Mouse (Mus musculus) urinary bladder, postnatal 10 days (tissue): ENCODE results near the gene Zfp541.

Experiments
- DNase-seq: peaks from one replicate; pipeline ENCODE4 v3.0.0; 2022; ENCODE audit warnings: low spot score

Gene Zfp541

GRCm38 (mm10) chr7:16080581-16080980, 19.0 kb downstream of the Zfp541 start:
- DNase-seq, result no peak

- no peak for DNase-seq
These were observed 21.7 kb downstream of the Zfp541 start for GRCm38 (mm10) chr7:16083361-16083760.

DNA sequence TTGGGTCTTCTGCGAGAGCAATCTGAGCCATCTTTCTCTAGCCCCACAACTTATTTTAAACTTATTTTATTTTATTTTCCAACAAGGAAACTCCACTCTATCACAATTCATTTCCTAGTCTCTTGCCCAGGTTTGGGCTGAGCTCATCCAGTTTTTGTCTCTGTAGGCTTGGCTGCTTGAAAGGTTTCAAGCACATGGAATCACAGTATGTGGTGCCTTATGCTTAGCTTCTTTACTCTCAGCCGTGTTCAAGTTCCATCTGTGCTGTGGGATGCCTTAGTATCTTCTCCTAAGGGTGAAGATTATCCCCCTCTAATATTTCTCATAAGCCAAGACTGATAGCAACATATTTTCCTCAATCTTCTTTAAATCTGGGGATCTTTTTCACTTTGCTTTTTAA, 26.0 kb downstream of the Zfp541 start:
- DNase-seq, result no peak

- DNase-seq, result no peak
These were observed 33.0 kb downstream of the Zfp541 start for GRCm38 (mm10) chr7:16094592-16094991.

- peak; percentile 92 for DNase-seq
These were observed 36.7 kb downstream of the Zfp541 start, which contains the start of gene Napa for GRCm38 (mm10) chr7:16098021-16099017. Gene Napa, plus strand, starts transcription at chr7:16098458.

DNA sequence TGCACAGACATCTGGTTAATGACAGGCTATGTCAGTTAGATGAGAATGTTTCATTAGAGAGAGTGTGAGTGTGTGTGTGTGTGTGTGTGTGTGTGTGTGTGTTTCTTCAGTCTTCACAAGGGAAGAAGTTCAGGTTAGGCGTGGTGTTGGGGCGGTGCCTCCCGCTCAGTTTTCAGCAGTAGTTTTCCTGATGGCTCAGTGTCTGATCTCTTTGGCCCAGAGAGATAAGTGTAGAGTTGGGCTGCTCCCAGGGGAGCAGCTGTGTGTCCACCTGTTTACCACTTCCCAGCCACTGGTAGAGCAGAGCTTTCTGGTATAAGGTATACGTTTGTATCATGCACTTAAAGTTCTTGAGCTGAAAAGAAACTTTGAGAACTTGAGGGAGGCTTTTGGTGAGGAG, 38.3 kb downstream of the Zfp541 start:
- no peak for DNase-seq

GRCm38 (mm10) chr7:16101081-16101480, 39.5 kb downstream of the Zfp541 start:
- DNase-seq, result no peak

- DNase-seq, result no peak
These were observed 40.3 kb downstream of the Zfp541 start for GRCm38 (mm10) chr7:16101726-16102475.

- DNase-seq, result no peak
These were observed 41.1 kb downstream of the Zfp541 start for GRCm38 (mm10) chr7:16102686-16103226.

DNA sequence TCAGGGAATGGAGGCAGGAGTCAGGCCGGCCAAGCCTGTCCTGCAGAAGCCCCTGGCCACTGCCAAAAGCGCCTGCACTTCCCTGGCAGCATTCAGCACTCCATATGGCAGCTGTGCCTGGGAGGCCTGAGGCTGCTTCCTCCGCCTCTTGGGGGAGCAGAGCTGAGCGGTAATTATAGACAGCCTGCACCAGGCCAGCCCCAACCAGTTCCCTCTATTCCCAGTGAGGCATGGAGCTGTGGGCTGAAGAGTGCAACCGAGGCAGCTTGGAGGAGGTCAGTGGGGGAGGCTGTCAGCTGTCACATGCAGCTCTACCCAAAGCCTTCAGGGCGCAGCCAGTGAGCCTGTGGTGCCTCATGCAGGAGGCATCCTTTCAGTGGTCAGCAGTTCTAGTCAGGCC, 42.1 kb downstream of the Zfp541 start:
- DNase-seq, result no peak

DNA sequence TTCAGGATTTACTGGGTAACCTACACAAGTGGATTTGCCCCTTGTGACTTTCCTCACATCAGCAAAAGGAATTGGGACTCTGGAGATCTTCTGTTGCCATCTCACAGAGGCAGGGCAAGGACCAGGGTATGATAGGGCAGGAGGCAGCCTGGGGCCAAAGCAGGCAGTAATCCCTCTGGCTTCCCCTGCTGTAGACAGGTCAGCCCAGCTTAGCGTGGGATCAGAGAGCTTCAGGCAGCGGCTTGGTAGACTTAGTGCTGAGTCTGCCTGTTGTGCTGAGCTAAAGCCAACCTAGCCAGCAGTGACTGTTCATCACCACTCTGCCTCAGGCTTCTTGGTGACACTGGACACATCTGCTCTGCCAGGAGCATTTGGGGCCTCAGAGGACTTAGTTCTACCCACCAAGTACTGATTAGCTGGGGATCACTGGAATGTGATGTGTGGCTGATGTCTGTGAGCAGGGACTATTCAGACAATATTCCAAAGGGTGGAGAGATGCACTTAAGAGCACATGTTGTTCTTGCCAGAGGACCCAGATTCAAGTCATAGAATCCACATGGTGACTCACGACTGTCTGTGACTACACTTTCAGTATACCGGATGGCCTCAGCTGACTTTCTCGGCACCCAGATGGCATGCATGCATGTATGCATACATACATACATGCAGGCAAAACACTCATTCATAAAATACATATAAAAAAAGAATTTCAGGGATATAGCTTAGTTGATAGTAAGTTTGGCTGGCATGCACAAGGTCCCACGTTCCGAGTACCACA, 43.2 kb downstream of the Zfp541 start:
- no peak for DNase-seq

GRCm38 (mm10) chr7:16108886-16109542, 47.4 kb downstream of the Zfp541 start:
- DNase-seq, result no peak

GRCm38 (mm10) chr7:16110158-16110557, 48.5 kb downstream of the Zfp541 start:
- DNase-seq, result no peak

GRCm38 (mm10) chr7:16111284-16112090, 49.9 kb downstream of the Zfp541 start:
- DNase-seq, result no peak

- DNase-seq, result no peak
These were observed 54.8 kb downstream of the Zfp541 start for GRCm38 (mm10) chr7:16116418-16116817.

DNA sequence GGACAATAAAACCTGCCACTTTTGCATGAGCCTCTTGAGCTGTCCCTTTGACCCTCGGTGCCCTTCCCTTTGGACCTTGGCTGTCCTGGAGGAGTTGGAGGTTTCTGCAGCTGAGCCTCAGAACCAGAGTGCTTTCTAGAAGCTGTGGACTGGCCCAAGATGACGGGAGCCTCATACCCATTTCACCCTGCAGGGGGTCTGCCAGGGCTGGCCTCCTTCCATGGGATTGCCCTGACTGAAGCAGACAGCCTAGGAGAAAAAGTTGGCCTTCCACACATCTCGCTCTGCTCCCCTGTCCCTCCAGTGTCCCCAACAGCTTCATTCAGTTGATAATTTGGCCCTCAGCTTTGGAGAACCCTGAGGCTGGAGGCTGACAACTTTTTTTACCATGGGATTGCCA, 55.5 kb downstream of the Zfp541 start:
- no peak for DNase-seq

GRCm38 (mm10) chr7:16119569-16120261, 58.1 kb downstream of the Zfp541 start, which contains the start of gene Kptn:
Gene Kptn, plus strand, starts transcription at chr7:16119895.
- DNase-seq, result peak; percentile 76

DNA sequence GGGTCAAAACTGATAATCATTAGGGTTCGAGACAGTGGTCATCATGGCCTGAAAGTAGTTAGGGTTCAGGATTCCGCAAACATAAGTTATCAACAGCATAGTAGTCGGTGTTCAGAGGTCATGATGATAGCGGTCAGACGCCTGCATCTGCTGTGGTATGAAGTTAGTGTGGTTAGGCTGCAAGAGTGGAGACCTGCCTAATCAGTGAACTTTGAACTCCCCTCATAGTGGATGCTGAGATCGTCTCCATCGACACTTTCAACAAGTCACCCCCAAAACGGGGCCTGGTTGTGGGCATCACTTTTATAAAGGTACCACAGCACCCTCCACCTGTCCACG, 58.6 kb downstream of the Zfp541 start:
- no peak for DNase-seq

GRCm38 (mm10) chr7:16125829-16126228, 64.2 kb downstream of the Zfp541 start:
- no peak for DNase-seq

- no peak for DNase-seq
These were observed 66.7 kb downstream of the Zfp541 start for GRCm38 (mm10) chr7:16128344-16128743.
